Mouse (Mus musculus) MEL (cell line): ENCODE data around the gene Sall1. TPM values are rescaled to one million over a fixed set of nuclear protein-coding genes. Genes with fewer than 3 reads are reported as not detected.

Source experiments
- DNase-seq: peaks from one replicate; pipeline ENCODE4 v3.0.0; 2011; ENCODE audit warnings: low read depth, low spot score
- H3K27ac ChIP-seq: 2 replicates; pipeline ENCODE4 v1.5.1; 2012; ENCODE audit warnings: low read depth, mild to moderate bottlenecking, control low read depth, low read length, moderate library complexity; ENCODE audit not compliant: control insufficient read depth
- H3K27me3 ChIP-seq, 2 experiments: fragments of 150-350 bp in 1 of 2; sonication (generic) in 1 of 2; 2 replicates each; pipeline ENCODE4 v1.6.1; 2012; ENCODE audit warnings: low read length in 2 of 2, mild to moderate bottlenecking in 2 of 2, improper control_type of control experiment in 1 of 2, moderate library complexity in 1 of 2; ENCODE audit not compliant: insufficient read depth in 2 of 2, control insufficient read depth in 1 of 2
- H3K36me3 ChIP-seq, 2 experiments: 2 replicates each; pipeline ENCODE4 v1.6.1; 2012 to 2014; ENCODE audit warnings: low read length in 2 of 2, improper control_type of control experiment in 1 of 2, inconsistent platforms in 1 of 2, mild to moderate bottlenecking in 1 of 2; ENCODE audit not compliant: insufficient read depth in 2 of 2, control insufficient read depth in 1 of 2
- H3K4me1 ChIP-seq, 2 experiments: fragments of 150-350 bp in 1 of 2; sonication (generic) in 1 of 2; 2 replicates each; pipeline ENCODE4 v1.6.1; 2012; ENCODE audit warnings: low read length in 2 of 2, improper control_type of control experiment in 1 of 2, mild to moderate bottlenecking in 1 of 2; ENCODE audit not compliant: insufficient read depth in 2 of 2, control insufficient read depth in 1 of 2
- H3K4me3 ChIP-seq, 2 experiments: fragments of 150-350 bp in 1 of 2; sonication (generic) in 1 of 2; 2 replicates each; pipeline ENCODE4 v1.5.1; 2012; ENCODE audit warnings: low read depth in 2 of 2, low read length in 2 of 2, mild to moderate bottlenecking in 2 of 2, moderate library complexity in 2 of 2, control low read depth in 1 of 2, improper control_type of control experiment in 1 of 2; ENCODE audit not compliant: control insufficient read depth in 1 of 2, insufficient read depth in 1 of 2
- H3K79me2 ChIP-seq: 2 replicates; pipeline ENCODE4 v1.6.1; 2012; ENCODE audit warnings: mild to moderate bottlenecking, low read length, moderate library complexity; ENCODE audit not compliant: control insufficient read depth, poor library complexity, insufficient read depth
- H3K9ac ChIP-seq: 2 replicates; pipeline ENCODE4 v1.6.1; 2012; ENCODE audit warnings: low read depth, mild to moderate bottlenecking, control low read depth, low read length, moderate library complexity; ENCODE audit not compliant: control insufficient read depth, poor library complexity, severe bottlenecking
- H3K9me3 ChIP-seq: fragments of 150-350 bp; sonication (generic); replicated peaks from 2 replicates; pipeline ENCODE4 v1.6.1; 2012; ENCODE audit warnings: mild to moderate bottlenecking, low read length, improper control_type of control experiment, moderate library complexity; ENCODE audit not compliant: insufficient read depth
- BHLHE40 ChIP-seq: IDR thresholded peaks from 2 replicates; pipeline ENCODE4 v1.6.1; 2012; ENCODE audit warnings: low read depth, mild to moderate bottlenecking, inconsistent platforms, low read length, improper control_type of control experiment, borderline replicate concordance
- CHD2 ChIP-seq: IDR thresholded peaks from 2 replicates; pipeline ENCODE4 v1.6.1; 2011; ENCODE audit warnings: low read length, improper control_type of control experiment
- CTCF ChIP-seq, 3 experiments: IDR thresholded peaks in 2 of 3; conservative IDR thresholded peaks in 1 of 3; 2 replicates each; pipeline ENCODE4 v1.5.1; 2011 to 2012; ENCODE audit warnings: low read length in 3 of 3, low read depth in 2 of 3, mild to moderate bottlenecking in 2 of 3, improper control_type of control experiment in 1 of 3, inconsistent platforms in 1 of 3, mixed read lengths in 1 of 3, moderate library complexity in 1 of 3; ENCODE audit not compliant: control insufficient read depth in 1 of 3, insufficient read depth in 1 of 3, poor library complexity in 1 of 3, severe bottlenecking in 1 of 3
- GATA1 ChIP-seq: IDR thresholded peaks from 2 replicates; pipeline ENCODE4 v1.6.1; 2011; ENCODE audit warnings: low read depth, low read length, improper control_type of control experiment
- HCFC1 ChIP-seq: IDR thresholded peaks from 2 replicates; pipeline ENCODE4 v1.6.1; 2012; ENCODE audit warnings: low read depth, mild to moderate bottlenecking, inconsistent platforms, low read length, improper control_type of control experiment, moderate library complexity
- MAX ChIP-seq: IDR thresholded peaks from 2 replicates; pipeline ENCODE4 v1.6.1; 2011; ENCODE audit warnings: low read length, improper control_type of control experiment
- MEF2A ChIP-seq: IDR thresholded peaks from 2 replicates; pipeline ENCODE4 v1.6.1; 2014; ENCODE audit warnings: low read depth, mild to moderate bottlenecking, inconsistent platforms, low read length, improper control_type of control experiment; ENCODE audit not compliant: poor library complexity, insufficient replicate concordance, severe bottlenecking; ENCODE audit errors: extremely low read depth
- MXI1 ChIP-seq: IDR thresholded peaks from 2 replicates; pipeline ENCODE4 v1.6.1; 2011; ENCODE audit warnings: mild to moderate bottlenecking, low read depth, low read length, improper control_type of control experiment
- MYB ChIP-seq: IDR thresholded peaks from 2 replicates; pipeline ENCODE4 v1.6.1; 2011; ENCODE audit warnings: mild to moderate bottlenecking, low read depth, low read length, improper control_type of control experiment
- NELFE ChIP-seq: IDR thresholded peaks from 2 replicates; pipeline ENCODE4 v1.6.1; 2011; ENCODE audit warnings: low read depth, low read length, improper control_type of control experiment
- POLR2AphosphoS2 ChIP-seq: IDR thresholded peaks from 2 replicates; pipeline ENCODE4 v1.6.1; 2011; ENCODE audit warnings: low read length, improper control_type of control experiment
- POLR2AphosphoS5 ChIP-seq: IDR thresholded peaks from 2 replicates; pipeline ENCODE4 v1.6.1; 2012; ENCODE audit warnings: low read depth, borderline replicate concordance, mild to moderate bottlenecking, inconsistent platforms, low read length, moderate library complexity, mixed read lengths
- RCOR1 ChIP-seq: IDR thresholded peaks from 2 replicates; pipeline ENCODE4 v1.6.1; 2012; ENCODE audit warnings: low read depth, mild to moderate bottlenecking, inconsistent platforms, low read length, improper control_type of control experiment
- SIN3A ChIP-seq: IDR thresholded peaks from 2 replicates; pipeline ENCODE4 v1.6.1; 2012; ENCODE audit warnings: low read length, improper control_type of control experiment, inconsistent platforms
- SMC3 ChIP-seq: IDR thresholded peaks from 2 replicates; pipeline ENCODE4 v1.6.1; 2011; ENCODE audit warnings: low read depth, low read length, improper control_type of control experiment
- TAL1 ChIP-seq: IDR thresholded peaks from 2 replicates; pipeline ENCODE4 v1.6.1; 2012; ENCODE audit warnings: mild to moderate bottlenecking, inconsistent platforms, low read length, moderate library complexity, mixed read lengths
- TBP ChIP-seq: IDR thresholded peaks from 2 replicates; pipeline ENCODE4 v1.8.0; 2011; ENCODE audit warnings: low read depth, low read length, improper control_type of control experiment
- TCF12 ChIP-seq: IDR thresholded peaks from 2 replicates; pipeline ENCODE4 v1.6.1; 2014; ENCODE audit warnings: low read depth, mild to moderate bottlenecking, inconsistent platforms, low read length, improper control_type of control experiment, moderate library complexity
- UBTF ChIP-seq: IDR thresholded peaks from 2 replicates; pipeline ENCODE4 v1.6.1; 2012; ENCODE audit warnings: low read depth, mild to moderate bottlenecking, inconsistent platforms, low read length, improper control_type of control experiment, moderate library complexity, borderline replicate concordance; ENCODE audit not compliant: insufficient read depth
- ZC3H11A ChIP-seq: IDR thresholded peaks from 2 replicates; pipeline ENCODE4 v1.6.1; 2012; ENCODE audit warnings: low read depth, mild to moderate bottlenecking, inconsistent platforms, low read length, improper control_type of control experiment
- ZNF384 ChIP-seq: IDR thresholded peaks from 2 replicates; pipeline ENCODE4 v1.6.1; 2012; ENCODE audit warnings: low read depth, mild to moderate bottlenecking, inconsistent platforms, low read length, improper control_type of control experiment
- polyA plus RNA-seq, 2 experiments: library from polyadenylated mRNA; stranded (reverse) in 1 of 2; unstranded in 1 of 2; fragments of >175 nt in 1 of 2; fragments of >200 nt in 1 of 2; gene quantifications; 2 replicates each; pipeline versions ENCODE4 v1.2.1 to v1.2.4; 2012; ENCODE audit warnings: low replicate concordance in 2 of 2, low read depth in 1 of 2; ENCODE audit not compliant: insufficient read length in 2 of 2, insufficient read depth in 1 of 2, missing spikeins in 1 of 2
- total RNA-seq: library from RNA; depleted of rRNA; stranded (reverse); fragments of 300-350 nt; gene quantifications from 2 replicates; pipeline ENCODE4 v1.2.3, GENCODE M21; 2012

The Sall1 gene
- total and polyA plus RNA-seq, 3 experiments: not detected

DNA sequence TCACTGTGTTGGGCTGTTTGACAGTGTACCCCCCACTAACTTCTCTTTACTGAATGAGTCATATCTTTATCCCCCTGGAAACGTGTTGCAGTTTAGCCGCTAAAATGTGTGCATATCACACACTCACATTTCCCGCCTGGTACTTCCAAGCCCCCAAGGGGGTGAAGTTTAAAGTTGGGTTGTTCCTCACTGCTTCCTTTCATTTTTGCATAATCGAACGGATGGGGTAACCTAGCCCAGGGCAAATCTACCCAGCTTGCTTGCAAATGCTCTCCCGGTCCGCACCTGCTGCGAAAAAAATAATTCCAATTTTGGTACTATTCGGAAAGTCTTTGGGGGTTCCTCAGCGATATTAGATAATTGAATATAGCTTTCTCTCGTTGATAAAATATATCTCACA lies 38.2 kb downstream of the Sall1 start:
- H3K4me3 ChIP-seq: no peak overlapping the region
- no peak overlapping the region for H3K27ac ChIP-seq
- no peaks in the 10 kb centered on the region for H3K4me1 ChIP-seq
- DNase-seq: no peak
- H3K27me3 ChIP-seq: no peaks in the 10 kb centered on the region
- no peaks in the 10 kb centered on the region for H3K9me3 ChIP-seq
- no peaks in the 10 kb centered on the region for H3K36me3 ChIP-seq
- H3K9ac ChIP-seq: no peak overlapping the region
- no peaks in the 10 kb centered on the region for H3K79me2 ChIP-seq
- TF ChIP-seq POLR2AphosphoS2: no peak
- no peak for TF ChIP-seq ZNF384
- no peak for TF ChIP-seq MYB
- TF ChIP-seq CHD2: no peak
- TF ChIP-seq MEF2A: no peak
- TF ChIP-seq TAL1: no peak
- no peak for TF ChIP-seq MAX
- TF ChIP-seq MXI1: no peak
- no peak for TF ChIP-seq GATA1
- TF ChIP-seq TBP: no peak
- TF ChIP-seq RCOR1: no peak
- TF ChIP-seq ZC3H11A: no peak
- TF ChIP-seq CTCF (IDR thresholded peaks at IDR 0.05 in 2 of 3, conservative IDR thresholded peaks at IDR 0.05 in 1 of 3; ENCODE audit: control insufficient read depth in 1 of 3, insufficient read depth in 1 of 3, low read depth in 2 of 3, low read length in 3 of 3, poor library complexity in 1 of 3, severe bottlenecking in 1 of 3): no peak
- no peak for TF ChIP-seq POLR2AphosphoS5
- TF ChIP-seq NELFE: no peak
- no peak for TF ChIP-seq SMC3
- no peak for TF ChIP-seq TCF12
- TF ChIP-seq HCFC1: no peak
- no peak for TF ChIP-seq UBTF

DNA sequence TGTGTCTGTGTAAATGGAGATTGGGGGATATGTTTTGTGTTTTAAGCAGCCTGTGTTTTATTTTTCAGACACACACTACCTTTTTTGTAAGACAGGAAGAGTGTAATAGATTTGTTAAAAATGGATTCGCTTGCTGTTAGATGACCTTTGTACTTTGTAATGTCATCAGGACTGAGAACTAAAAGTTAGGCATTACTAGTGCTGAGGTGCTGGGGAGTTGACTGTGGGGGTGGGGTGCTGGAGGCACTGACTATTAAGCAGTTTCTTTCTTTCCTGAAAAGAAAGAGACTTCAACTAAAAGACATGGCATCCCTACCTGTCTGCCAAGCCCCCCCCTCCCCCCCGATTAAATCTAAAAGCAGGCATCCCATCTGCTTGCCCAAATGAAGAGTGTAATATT lies 39.9 kb downstream of the Sall1 start:
- no peak for DNase-seq

More for the DNA sequence above, 39.9 kb downstream of the Sall1 start:
- TF ChIP-seq MAX (no peak), BHLHE40 (no peak), SIN3A (no peak)
- Histone ChIP-seq H3K9me3 (no peaks in the 10 kb centered on the region), H3K4me1 (no peaks in the 10 kb centered on the region), H3K4me3 (no peak overlapping the region), H3K36me3 (no peaks in the 10 kb centered on the region), H3K79me2 (no peaks in the 10 kb centered on the region), H3K9ac (no peak overlapping the region), H3K27me3 (no peaks in the 10 kb centered on the region), H3K27ac (no peak overlapping the region)
